ENCODE assay signal across 31 mouse cellular contexts in the genomic region with DNA sequence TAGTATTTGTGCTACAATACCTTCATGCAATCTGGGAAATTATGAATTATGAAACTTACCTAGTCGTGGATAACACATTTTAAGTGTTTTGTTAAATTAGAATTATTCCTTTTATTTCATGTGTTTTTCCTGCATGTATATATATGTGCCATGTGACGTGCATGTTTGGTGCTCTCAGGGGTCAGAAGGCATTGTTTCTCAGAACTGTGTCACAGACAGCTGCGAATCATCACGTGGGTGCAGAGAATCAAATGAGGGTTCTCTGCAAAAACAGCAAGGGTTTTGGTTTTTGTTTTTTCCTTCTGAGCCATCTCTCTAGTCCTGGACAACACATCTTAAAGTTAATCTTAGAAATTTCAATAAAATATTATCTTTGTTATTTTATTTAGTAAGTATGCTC.
"Had no signal": no experiment of that assay in that cellular context is flagged by ENCODE, and none has a peak within 500 bp of the region (broad histone marks: within the 10 kb centered on the region; RNA-seq: fewer than 3 reads in every experiment).

No protein-coding gene starts in this region.

- H3K4me2 ChIP-seq: heart, embryonic 11.5 days; heart, embryonic 12.5 days; heart, embryonic 13.5 days; heart, embryonic 15.5 days; hindbrain, embryonic 12.5 days; hindbrain, embryonic 13.5 days; hindbrain, embryonic 14.5 days; hindbrain, embryonic 15.5 days; intestine, embryonic 15.5 days; kidney, embryonic 15.5 days had no signal

- DNase-seq: heart, adult 2 months; heart, postnatal 10 days; heart, postnatal 14 days; heart, postnatal 36 days; heart, postnatal 4 days; kidney, adult 11 months; kidney, adult 18-20 months; kidney, adult 2 months; kidney, adult 8-10 months; kidney, adult 9 months; kidney, postnatal 10 days; kidney, postnatal 14 days; kidney, postnatal 25 days; kidney, postnatal 36 days; kidney, postnatal 4 days; layer of hippocampus, postnatal 36 days had no signal

- H3K4me1 ChIP-seq: hindbrain, embryonic 15.5 days; intestine, embryonic 15.5 days had no signal

- H3K27me3 ChIP-seq: heart, embryonic 12.5 days; heart, embryonic 13.5 days; heart, embryonic 15.5 days; hindbrain, embryonic 12.5 days; hindbrain, embryonic 13.5 days; hindbrain, embryonic 15.5 days; intestine, embryonic 15.5 days had no signal

- H3K4me3 ChIP-seq: heart, adult 2 months; heart, embryonic 10.5 days; heart, embryonic 12.5 days; heart, embryonic 13.5 days; heart, embryonic 15.5 days; hindbrain, embryonic 10.5 days; hindbrain, embryonic 12.5 days; hindbrain, embryonic 13.5 days; hindbrain, embryonic 15.5 days; intestine, embryonic 15.5 days; kidney, embryonic 15.5 days; layer of hippocampus, adult 2 months had no signal

- H3K27ac ChIP-seq: heart, adult 2 months; heart, embryonic 10.5 days; heart, embryonic 13.5 days; hindbrain, embryonic 10.5 days; hindbrain, embryonic 12.5 days; hindbrain, embryonic 13.5 days; hindbrain, embryonic 14.5 days; hindbrain, embryonic 15.5 days; hindbrain, postnatal 0 days; intestine, embryonic 15.5 days; kidney, embryonic 15.5 days; kidney, postnatal 0 days; layer of hippocampus, adult 2 months had no signal

- H3K36me3 ChIP-seq: heart, embryonic 10.5 days; heart, embryonic 12.5 days; heart, embryonic 13.5 days; heart, embryonic 15.5 days; hindbrain, embryonic 10.5 days; hindbrain, embryonic 12.5 days; hindbrain, embryonic 13.5 days; hindbrain, embryonic 15.5 days; intestine, embryonic 15.5 days; kidney, embryonic 15.5 days had no signal
